Mouse (Mus musculus) stomach, embryonic 14.5 days (tissue): ENCODE measurements around the gene Epb41l4b. TPM values are rescaled to one million over a fixed set of nuclear protein-coding genes. Genes with fewer than 3 reads are reported as not detected.

Experiments
- ATAC-seq: fragments of 200-750 bp; cut with Nextera tagmentation; 2 replicates; pipeline ENCODE4 v1.8.0; 2017; ENCODE audit warnings: low read depth, moderate TSS enrichment; ENCODE audit not compliant: insufficient number of reproducible peaks, insufficient read depth, low FRiP score
- H3K27ac ChIP-seq: fragments of 300-500 bp; sonication (generic); 2 replicates; pipeline ENCODE4 v1.5.1; 2014; ENCODE audit warnings: mild to moderate bottlenecking, low read length, moderate library complexity, mixed read lengths
- H3K27me3 ChIP-seq: fragments of 300-500 bp; sonication (generic); 2 replicates; pipeline ENCODE4 v1.6.1; 2014; ENCODE audit warnings: low read length, control low read depth, mixed read lengths; ENCODE audit not compliant: control insufficient read depth, insufficient read depth
- H3K36me3 ChIP-seq: fragments of 300-500 bp; sonication (generic); 2 replicates; pipeline ENCODE4 v1.6.1; 2014; ENCODE audit warnings: mild to moderate bottlenecking, control low read depth, low read length, moderate library complexity, mixed read lengths; ENCODE audit not compliant: control insufficient read depth, insufficient read depth
- H3K4me1 ChIP-seq: fragments of 300-500 bp; sonication (generic); 2 replicates; pipeline ENCODE4 v1.6.1; 2014; ENCODE audit warnings: low read length, control low read depth, mixed read lengths; ENCODE audit not compliant: control insufficient read depth, insufficient read depth
- H3K4me2 ChIP-seq: fragments of 300-500 bp; sonication (generic); replicated peaks from 2 replicates; pipeline ENCODE4 v1.6.1; 2014; ENCODE audit warnings: low read depth, low read length, control low read depth
- H3K4me3 ChIP-seq: fragments of 300-500 bp; sonication (generic); 2 replicates; pipeline ENCODE4 v1.5.1; 2014; ENCODE audit warnings: low read depth, low read length, control low read depth
- H3K9ac ChIP-seq: fragments of 300-500 bp; sonication (generic); replicated peaks from 2 replicates; pipeline ENCODE4 v1.6.1; 2014; ENCODE audit warnings: low read depth, mild to moderate bottlenecking, control low read depth, low read length, moderate library complexity, mixed read lengths
- H3K9me3 ChIP-seq: fragments of 300-500 bp; sonication (generic); 2 replicates; pipeline ENCODE4 v1.6.1; 2016; ENCODE audit warnings: low read depth, low read length, control low read depth; ENCODE audit not compliant: control insufficient read depth
- WGBS: fragments of 180-500 bp; shearing (Covaris S2); extraction: QIAGEN DNeasy Blood & Tissue Kit; methylation state at CpG from one replicate; pipeline ENCODE4 v1.1.7; 2014; 5-methylcytosine and 5-hydroxymethylcytosine counted together
- polyA plus RNA-seq: library from polyadenylated mRNA; unstranded; fragments of >200 nt; fragmentation: Nextera tagmentation; extraction: Ambion mirVana; gene quantifications from 2 replicates; pipeline ENCODE4 v1.2.1, GENCODE M21; 2014

Gene Epb41l4b
- polyA plus RNA-seq, 1 experiment from 2014 or later = 6.7 TPM

DNA sequence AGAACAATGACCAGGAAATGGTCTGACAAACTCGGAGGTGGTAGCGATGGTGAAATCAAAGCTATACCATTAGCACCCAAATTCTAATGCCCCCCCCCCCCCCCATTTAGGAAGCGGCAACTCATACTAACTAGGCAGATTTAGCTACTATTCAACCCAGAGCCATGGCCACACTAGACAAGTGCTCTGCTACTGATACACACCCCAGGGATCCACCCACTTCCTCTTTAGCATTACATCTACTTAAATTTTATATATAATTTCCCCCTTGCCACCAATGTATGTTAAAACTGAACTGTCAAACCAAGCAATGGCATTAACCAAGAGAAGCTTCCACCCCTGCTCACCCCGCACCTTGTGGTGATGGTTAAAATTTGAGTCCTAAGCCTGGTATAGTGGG is 85.6 kb downstream of the Epb41l4b start:
- Histone ChIP-seq H3K4me3 (no peak overlapping the region), H3K9ac (no peak overlapping the region), H3K27ac (no peak overlapping the region), H3K4me1 (no peaks in the 10 kb centered on the region), H3K9me3 (no peaks in the 10 kb centered on the region), H3K4me2 (no peak overlapping the region), H3K27me3 (no peaks in the 10 kb centered on the region), H3K36me3 (no peaks in the 10 kb centered on the region)
- no peak for ATAC-seq
- WGBS = 96% methylated on average over 4 of the region's 4 CpGs

DNA sequence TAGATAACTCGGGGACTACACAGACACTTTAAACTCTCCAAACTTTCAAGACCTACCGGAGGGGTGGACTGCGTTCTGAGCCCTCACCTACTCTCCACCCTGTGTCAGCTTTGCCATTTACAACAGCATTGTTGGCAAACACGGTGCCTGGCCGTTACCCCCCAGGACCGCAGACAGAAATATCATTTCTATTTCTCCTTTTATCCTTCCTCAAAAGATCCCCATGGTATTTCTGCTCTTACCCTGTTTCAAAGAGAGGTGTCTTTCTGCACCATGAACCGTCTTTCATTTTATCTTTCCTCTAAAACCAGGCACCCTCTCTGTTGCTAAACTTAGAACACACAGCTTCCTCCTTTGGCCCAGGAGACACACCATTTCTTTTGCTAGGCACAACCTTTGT is 87.6 kb downstream of the Epb41l4b start:
- H3K27ac ChIP-seq = no peak overlapping the region
- H3K9me3 ChIP-seq = no peaks in the 10 kb centered on the region
- ATAC-seq = no peak
- no peaks in the 10 kb centered on the region for H3K27me3 ChIP-seq
- H3K9ac ChIP-seq = no peak overlapping the region
- WGBS = 82% methylated on average over 7 of the region's 7 CpGs
- no peak overlapping the region for H3K4me3 ChIP-seq
- no peaks in the 10 kb centered on the region for H3K36me3 ChIP-seq
- no peak overlapping the region for H3K4me2 ChIP-seq
- no peaks in the 10 kb centered on the region for H3K4me1 ChIP-seq

DNA sequence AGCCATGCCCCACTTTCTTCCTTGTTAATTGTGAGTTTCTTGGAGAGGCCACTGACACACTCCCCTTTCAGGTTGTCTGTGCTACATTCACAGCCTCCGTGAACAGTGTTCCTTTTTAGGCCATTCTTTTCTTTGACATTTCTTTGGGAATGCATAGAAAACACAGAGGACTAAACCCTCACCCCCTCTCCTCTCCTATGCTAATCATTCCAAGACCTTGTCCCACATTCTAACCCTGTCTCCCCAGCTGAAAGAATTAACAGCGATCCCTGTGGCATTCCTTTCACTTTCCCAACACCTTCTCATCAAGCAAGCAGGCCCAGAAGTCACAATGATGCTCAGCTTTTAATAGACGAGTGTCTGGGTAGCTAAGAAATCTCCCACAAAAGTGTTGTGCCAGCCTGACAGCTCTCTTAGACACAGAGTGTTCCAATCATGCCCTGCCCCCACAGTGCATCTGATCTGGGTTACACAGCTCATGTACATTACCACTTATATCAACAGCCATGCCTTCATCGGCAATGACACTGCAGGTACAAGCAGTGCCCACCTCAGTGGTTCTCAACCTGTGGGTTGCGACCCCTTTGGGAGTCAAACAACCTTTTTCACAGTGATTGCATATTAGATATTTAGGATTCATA is 93.8 kb downstream of the Epb41l4b start:
- WGBS = 68% methylated on average over 5 of the region's 5 CpGs

GRCm38 (mm10) chr4:57048566-57048965 is 94.7 kb downstream of the Epb41l4b start:
- H3K27me3 ChIP-seq = no peaks in the 10 kb centered on the region
- H3K4me2 ChIP-seq = no peak overlapping the region
- whole genome bisulfite sequencing = 64% methylated on average over 6 of the region's 6 CpGs

More for the DNA sequence above, 93.8 kb downstream of the Epb41l4b start:
- no peaks in the 10 kb centered on the region for H3K9me3 ChIP-seq
- H3K4me3 ChIP-seq = no peak overlapping the region
- H3K27ac ChIP-seq = no peak overlapping the region
- H3K36me3 ChIP-seq = no peaks in the 10 kb centered on the region
- H3K4me1 ChIP-seq = no peaks in the 10 kb centered on the region
- ATAC-seq = no peak
- no peak overlapping the region for H3K9ac ChIP-seq
- no peak overlapping the region for H3K4me2 ChIP-seq
- no peaks in the 10 kb centered on the region for H3K27me3 ChIP-seq

DNA sequence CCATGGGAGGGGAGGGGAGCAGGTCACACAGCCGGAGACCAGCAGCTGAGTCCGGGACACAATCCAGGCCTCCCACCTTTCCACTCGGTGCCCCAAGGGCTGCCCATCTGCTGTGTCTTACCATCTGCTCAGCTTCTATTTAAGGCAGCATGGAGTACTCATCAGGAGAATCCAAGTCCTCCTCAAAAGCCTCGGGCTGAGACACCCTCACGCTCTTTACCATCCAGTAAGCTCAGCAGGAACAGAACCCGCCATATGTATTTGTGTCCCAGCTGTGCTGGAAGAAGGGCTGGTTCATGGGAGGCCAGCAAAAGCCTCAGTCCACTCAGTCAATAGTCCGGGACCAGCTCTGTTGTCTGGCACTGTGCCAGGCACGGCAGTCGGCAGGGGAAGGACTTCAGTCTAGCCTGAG is 97.1 kb downstream of the Epb41l4b start:
- ATAC-seq = no peak
- no peak overlapping the region for H3K4me3 ChIP-seq
- H3K27ac ChIP-seq = no peak overlapping the region
- no peaks in the 10 kb centered on the region for H3K4me1 ChIP-seq
- no peaks in the 10 kb centered on the region for H3K9me3 ChIP-seq
- no peaks in the 10 kb centered on the region for H3K27me3 ChIP-seq
- no peak overlapping the region for H3K9ac ChIP-seq
- no peak overlapping the region for H3K4me2 ChIP-seq
- 74% methylated on average over 9 of the region's 9 CpGs for WGBS
- H3K36me3 ChIP-seq = no peaks in the 10 kb centered on the region

More at GRCm38 (mm10) chr4:57048566-57048965, 94.7 kb downstream of the Epb41l4b start:
- H3K36me3 ChIP-seq = no peaks in the 10 kb centered on the region
- H3K4me1 ChIP-seq = no peaks in the 10 kb centered on the region
- H3K4me3 ChIP-seq = no peak overlapping the region
- H3K9me3 ChIP-seq = no peaks in the 10 kb centered on the region
- no peak for ATAC-seq
- no peak overlapping the region for H3K9ac ChIP-seq
- H3K27ac ChIP-seq = no peak overlapping the region

- no peak overlapping the region for H3K4me3 ChIP-seq
- H3K36me3 ChIP-seq = no peaks in the 10 kb centered on the region
- no peak overlapping the region for H3K9ac ChIP-seq
- no peaks in the 10 kb centered on the region for H3K9me3 ChIP-seq
- no peak overlapping the region for H3K27ac ChIP-seq
- WGBS = 83% methylated on average over 8 of the region's 8 CpGs
- ATAC-seq = no peak
- no peaks in the 10 kb centered on the region for H3K27me3 ChIP-seq
- H3K4me1 ChIP-seq = 0 out of 2 replicates have a peak, but pooled peaks cover 5% of the 10 kb centered on the region
- H3K4me2 ChIP-seq = no peak overlapping the region
These were observed 99.6 kb downstream of the Epb41l4b start for GRCm38 (mm10) chr4:57043621-57044020.

DNA sequence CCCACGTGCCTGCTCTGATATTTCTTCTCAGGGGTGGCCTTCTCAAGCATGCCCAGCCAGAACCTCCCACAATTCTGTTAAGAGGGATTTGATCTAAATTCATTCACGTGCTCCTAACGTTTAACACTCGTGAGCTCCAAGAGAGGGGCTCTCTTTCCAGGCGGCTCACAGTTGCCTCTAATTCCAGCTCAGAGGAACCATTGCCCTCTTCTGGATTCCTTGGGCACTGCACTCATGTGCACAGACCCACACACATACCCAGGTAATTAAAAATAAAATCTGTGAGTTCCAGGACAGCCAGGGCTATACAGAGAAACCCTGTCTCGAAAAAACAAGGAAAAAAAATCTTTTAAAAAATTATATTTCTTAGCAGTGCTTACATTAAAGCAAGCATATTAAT is 101.6 kb downstream of the Epb41l4b start:
- Histone ChIP-seq H3K27me3 (no peaks in the 10 kb centered on the region), H3K9ac (no peak overlapping the region), H3K9me3 (no peaks in the 10 kb centered on the region), H3K27ac (no peak overlapping the region), H3K36me3 (no peaks in the 10 kb centered on the region), H3K4me2 (no peak overlapping the region), H3K4me1 (0 out of 2 replicates have a peak, but pooled peaks cover 5% of the 10 kb centered on the region), H3K4me3 (no peak overlapping the region)
- ATAC-seq = no peak
- 87% methylated on average over 6 of the region's 6 CpGs for WGBS

GRCm38 (mm10) chr4:57041211-57041610 is 102.0 kb downstream of the Epb41l4b start:
- no peak overlapping the region for H3K27ac ChIP-seq
- H3K27me3 ChIP-seq = no peaks in the 10 kb centered on the region
- no peaks in the 10 kb centered on the region for H3K36me3 ChIP-seq
- H3K4me3 ChIP-seq = no peak overlapping the region
- 93% methylated on average over 4 of the region's 4 CpGs for WGBS
- ATAC-seq = no peak
- H3K9me3 ChIP-seq = no peaks in the 10 kb centered on the region
- H3K4me1 ChIP-seq = 0 out of 2 replicates have a peak, but pooled peaks cover 5% of the 10 kb centered on the region
- no peak overlapping the region for H3K4me2 ChIP-seq
- H3K9ac ChIP-seq = no peak overlapping the region

DNA sequence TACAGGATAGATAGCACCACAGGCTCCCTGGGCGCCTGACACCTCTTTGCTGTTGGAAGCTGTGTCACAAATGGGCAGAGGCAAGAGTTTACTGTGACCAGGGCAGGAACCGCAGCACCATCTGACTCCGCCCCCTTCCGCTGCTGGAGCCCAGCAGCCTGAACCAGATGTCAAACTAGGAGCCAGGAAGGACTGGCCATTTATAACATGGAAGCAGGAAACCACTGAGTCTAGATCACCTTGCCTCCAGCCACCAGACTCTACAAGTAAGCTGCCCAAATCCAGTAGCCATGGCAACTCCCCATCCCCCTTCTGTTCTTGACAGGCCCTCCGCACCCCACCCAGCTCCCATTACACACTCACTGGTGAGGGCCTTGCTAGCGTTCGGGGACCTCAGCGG is 102.8 kb downstream of the Epb41l4b start:
- Histone ChIP-seq H3K9ac (no peak overlapping the region), H3K4me1 (0 out of 2 replicates have a peak, but pooled peaks cover 5% of the 10 kb centered on the region), H3K27me3 (no peaks in the 10 kb centered on the region), H3K27ac (no peak overlapping the region), H3K36me3 (no peaks in the 10 kb centered on the region), H3K4me3 (no peak overlapping the region), H3K4me2 (no peak overlapping the region), H3K9me3 (no peaks in the 10 kb centered on the region)
- 72% methylated on average over 8 of the region's 8 CpGs for WGBS
- ATAC-seq = no peak
